Mouse (Mus musculus) megakaryocyte, adult 5-6 weeks (primary cell): ENCODE measurements around the gene Cnpy1. TPM values are rescaled to one million over a fixed set of nuclear protein-coding genes. Genes with fewer than 3 reads are reported as not detected.

Experiments used
- ATAC-seq: 2 replicates; pipeline ENCODE4 v1.8.0; 2016; ENCODE audit warnings: mild to moderate bottlenecking, inconsistent platforms; ENCODE audit not compliant: poor library complexity, severe bottlenecking
- total RNA-seq, 2 experiments: library from RNA; stranded (forward) in 1 of 2; stranded (reverse) in 1 of 2; fragments of 153-499, 151-499 nt in 1 of 2; fragments of 221-1000, 200-1000 nt in 1 of 2; gene quantifications; 2 replicates each; pipeline versions ENCODE4 v1.2.3 to v1.2.4; 2015 to 2017

The Cnpy1 gene
- not detected in 2 replicates for total RNA-seq (2015)
- total RNA-seq (2017): not detected in 2 replicates

GRCm38 (mm10) chr5:28245574-28245973 is at the start of gene Cnpy1:
Gene Cnpy1 (minus strand): TSS chr5:28245806.
- ATAC-seq: no peak

- peak; percentile 92 for ATAC-seq
These were observed 48.4 kb upstream of the Cnpy1 start for GRCm38 (mm10) chr5:28293990-28294389.

GRCm38 (mm10) chr5:28292281-28292680 is 46.7 kb upstream of the Cnpy1 start:
- no peak for ATAC-seq

- no peak for ATAC-seq
These were observed 45.7 kb upstream of the Cnpy1 start for GRCm38 (mm10) chr5:28291118-28291850.

- no peak for ATAC-seq
These were observed 45.0 kb upstream of the Cnpy1 start for GRCm38 (mm10) chr5:28290630-28291029.

GRCm38 (mm10) chr5:28289111-28289510 is 43.5 kb upstream of the Cnpy1 start:
- no peak for ATAC-seq

GRCm38 (mm10) chr5:28277279-28277678 is 31.7 kb upstream of the Cnpy1 start:
- ATAC-seq: no peak

GRCm38 (mm10) chr5:28272836-28273235 is 27.2 kb upstream of the Cnpy1 start:
- ATAC-seq: no peak

GRCm38 (mm10) chr5:28269469-28269991 is 23.9 kb upstream of the Cnpy1 start:
- peak; percentile 94 for ATAC-seq

GRCm38 (mm10) chr5:28267576-28267975 is 22.0 kb upstream of the Cnpy1 start:
- no peak for ATAC-seq

GRCm38 (mm10) chr5:28265653-28266052 is 20.0 kb upstream of the Cnpy1 start:
- no peak for ATAC-seq

- no peak for ATAC-seq
These were observed 18.2 kb upstream of the Cnpy1 start for GRCm38 (mm10) chr5:28263852-28264251.

- no peak for ATAC-seq
These were observed 16.5 kb upstream of the Cnpy1 start for GRCm38 (mm10) chr5:28262070-28262469.

- ATAC-seq: no peak
These were observed 14.3 kb upstream of the Cnpy1 start for GRCm38 (mm10) chr5:28259939-28260338.

GRCm38 (mm10) chr5:28259385-28259784 is 13.8 kb upstream of the Cnpy1 start:
- ATAC-seq: peak; percentile 96

- ATAC-seq: no peak
These were observed 12.2 kb upstream of the Cnpy1 start for GRCm38 (mm10) chr5:28257816-28258215.

GRCm38 (mm10) chr5:28252999-28253398 is 7.4 kb upstream of the Cnpy1 start:
- ATAC-seq: no peak

- ATAC-seq: no peak
These were observed 6.7 kb upstream of the Cnpy1 start for GRCm38 (mm10) chr5:28252260-28252659.

- no peak for ATAC-seq
These were observed 5.7 kb upstream of the Cnpy1 start for GRCm38 (mm10) chr5:28251211-28251764.

GRCm38 (mm10) chr5:28250479-28250878 is 4.9 kb upstream of the Cnpy1 start:
- no peak for ATAC-seq

GRCm38 (mm10) chr5:28245121-28245520 is 485 bp downstream of the Cnpy1 start:
- ATAC-seq: no peak

GRCm38 (mm10) chr5:28243501-28244177 is 2.0 kb downstream of the Cnpy1 start:
- ATAC-seq: no peak
